In genomic region chr1:40267846-40268245, GRCm38 (mm10) we compare ENCODE assay signal across 12 mouse cellular contexts. TPM values are rescaled to one million over a fixed set of nuclear protein-coding genes. Genes with fewer than 3 reads are reported as not detected.
A peak's percentile ranks its signal among the peaks of the same experiment; 100 is the strongest.
DNase-seq lines count a peak whose midpoint lies in the region; ATAC-seq and TF ChIP-seq lines count a peak whose summit lies in the region.
"Had no signal": no experiment of that assay in that cellular context is flagged by ENCODE, and none has a peak within 500 bp of the region (broad histone marks: within the 10 kb centered on the region; RNA-seq: fewer than 3 reads in every experiment).

No protein-coding gene starts in this region.

- H3K4me3 ChIP-seq in heart, embryonic 10.5 days: no peak overlapping the region
- no peak overlapping the region; the same call in 1 of the 2 replicates for H3K4me3 ChIP-seq in lung, embryonic 16.5 days (ENCODE audit: low read length)
- no peak overlapping the region for H3K4me3 ChIP-seq in limb, embryonic 10.5 days
- no peak overlapping the region for H3K4me3 ChIP-seq in forebrain, postnatal 0 days (ENCODE audit: low read depth, low read length)

- H3K27ac ChIP-seq in heart, embryonic 10.5 days: no peak overlapping the region
- no peak overlapping the region for H3K27ac ChIP-seq in lung, embryonic 16.5 days (ENCODE audit: low read length)
- no peak overlapping the region for H3K27ac ChIP-seq in limb, embryonic 10.5 days
- no peak overlapping the region for H3K27ac ChIP-seq in forebrain, postnatal 0 days (ENCODE audit: low read depth, low read length)

- peak; percentile 43 for DNase-seq in heart, embryonic 10.5 days (ENCODE audit: low spot score)
- DNase-seq in heart, postnatal 4 days: no peak
- no peak for DNase-seq in lung, postnatal 14 days
- DNase-seq in limb, embryonic 10.5 days (ENCODE audit: low spot score): peak; percentile 20
- DNase-seq in testis, postnatal 14 days (ENCODE audit: low spot score): no peak
- no peak for DNase-seq in frontal cortex, postnatal 10 days (ENCODE audit: low spot score in 2 of 2)
- no peak for DNase-seq in forebrain, postnatal 0 days
- DNase-seq: adrenal gland, postnatal 14 days; kidney, adult 8-10 months; layer of hippocampus, postnatal 36 days had no signal

- ATAC-seq in lung, embryonic 16.5 days (ENCODE audit: low read depth): no peak
- no peak for ATAC-seq in forebrain, postnatal 0 days

- no peak overlapping the region for H3K9ac ChIP-seq in lung, embryonic 16.5 days (ENCODE audit: low read length)
- no peak overlapping the region for H3K9ac ChIP-seq in forebrain, postnatal 0 days

- peaks cover 9% of the 10 kb centered on the region for H3K27me3 ChIP-seq in heart, embryonic 10.5 days (ENCODE audit: insufficient read depth, poor library complexity, severe bottlenecking)
- H3K27me3 ChIP-seq in lung, embryonic 16.5 days (ENCODE audit: control insufficient read depth, insufficient read depth, low read depth, low read length): no peaks in the 10 kb centered on the region
- H3K27me3 ChIP-seq in limb, embryonic 10.5 days (ENCODE audit: low read depth, poor library complexity, severe bottlenecking): peaks cover 24% of the 10 kb centered on the region
- H3K27me3 ChIP-seq in forebrain, postnatal 0 days (ENCODE audit: insufficient read depth, low read length): no peaks in the 10 kb centered on the region

- no peaks in the 10 kb centered on the region for H3K36me3 ChIP-seq in heart, embryonic 10.5 days
- no peaks in the 10 kb centered on the region for H3K36me3 ChIP-seq in lung, embryonic 16.5 days (ENCODE audit: control insufficient read depth, insufficient read depth, low read length)
- no peaks in the 10 kb centered on the region for H3K36me3 ChIP-seq in limb, embryonic 10.5 days
- no peaks in the 10 kb centered on the region for H3K36me3 ChIP-seq in forebrain, postnatal 0 days (ENCODE audit: insufficient read depth)

- peaks cover 15% of the 10 kb centered on the region for H3K4me1 ChIP-seq in heart, embryonic 10.5 days
- peaks cover 31% of the 10 kb centered on the region for H3K4me1 ChIP-seq in lung, embryonic 16.5 days (replicated peaks; ENCODE audit: control insufficient read depth, insufficient read depth, low read length)
- peaks cover 13% of the 10 kb centered on the region for H3K4me1 ChIP-seq in limb, embryonic 10.5 days
- peaks cover 9% of the 10 kb centered on the region; the same call in 1 of the 2 replicates for H3K4me1 ChIP-seq in forebrain, postnatal 0 days (ENCODE audit: insufficient read depth)

- peak overlapping the region; percentile 91 for H3K4me2 ChIP-seq in lung, embryonic 16.5 days (ENCODE audit: low read depth, low read length)
- H3K4me2 ChIP-seq in forebrain, postnatal 0 days (ENCODE audit: low read depth): no peak overlapping the region

- WGBS in heart, embryonic 10.5 days: 81% methylated on average over 6 of the region's 6 CpGs
- WGBS in lung, embryonic 16.5 days: 88% methylated on average over 6 of the region's 6 CpGs
- WGBS in limb, embryonic 10.5 days: 77% methylated on average over 6 of the region's 6 CpGs
- WGBS in forebrain, postnatal 0 days: 79% methylated on average over 6 of the region's 6 CpGs

- no peaks in the 10 kb centered on the region for H3K9me3 ChIP-seq in heart, embryonic 10.5 days
- no peaks in the 10 kb centered on the region for H3K9me3 ChIP-seq in lung, embryonic 16.5 days (ENCODE audit: control insufficient read depth, low read length)
- no peaks in the 10 kb centered on the region for H3K9me3 ChIP-seq in limb, embryonic 10.5 days (replicated peaks)
- no peaks in the 10 kb centered on the region for H3K9me3 ChIP-seq in forebrain, postnatal 0 days (ENCODE audit: low read length)

- TF ChIP-seq CTCF in forebrain, postnatal 0 days (IDR thresholded peaks at IDR 0.05; ENCODE audit: low read depth): no peak

RNA-seq across cellular contexts. Expression of gene Il1r1, which starts 43.0 kb away (rescaled TPM):
- 6.3 and 12.9 TPM in 2 replicates for polyA plus RNA-seq in heart, embryonic 10.5 days (2016; fragmentation: Nextera tagmentation; extraction: Ambion mirVana)
- total RNA-seq in heart, postnatal 4 days (2021): 1 to 10 TPM; 9.8 TPM
- polyA plus RNA-seq in lung, embryonic 16.5 days (2015; fragmentation: Nextera tagmentation; extraction: Ambion mirVana): 11.2 and 11.7 TPM in 2 replicates
- polyA plus RNA-seq in limb, embryonic 10.5 days (2016; fragmentation: Nextera tagmentation; extraction: Ambion mirVana): 0.51 and 0.60 TPM in 2 replicates
- 0.38 and 0.90 TPM in 2 replicates for total RNA-seq in forebrain, postnatal 0 days (2014; rRNA removed)
- 0.35 and 0.84 TPM in 2 replicates for polyA plus RNA-seq in forebrain, postnatal 0 days (2015; fragmentation: Nextera tagmentation; extraction: Ambion mirVana)
- total RNA-seq: monocyte, adult 5-6 weeks had no signal

RNA-seq across cellular contexts. Expression of gene Il1rl2, which starts 56.6 kb away (rescaled TPM):
- polyA plus RNA-seq in heart, embryonic 10.5 days (2016; fragmentation: Nextera tagmentation; extraction: Ambion mirVana): 1.8 and 2.3 TPM in 2 replicates
- total RNA-seq in heart, postnatal 4 days (2021): 1 to 10 TPM; 6.2 to 6.8 TPM
- 12.4 and 13.2 TPM in 2 replicates for polyA plus RNA-seq in lung, embryonic 16.5 days (2015; fragmentation: Nextera tagmentation; extraction: Ambion mirVana)
- 1.3 and 1.5 TPM in 2 replicates for polyA plus RNA-seq in limb, embryonic 10.5 days (2016; fragmentation: Nextera tagmentation; extraction: Ambion mirVana)
- total RNA-seq in forebrain, postnatal 0 days (2014; rRNA removed): 0.77 and 1.8 TPM in 2 replicates
- polyA plus RNA-seq in forebrain, postnatal 0 days (2015; fragmentation: Nextera tagmentation; extraction: Ambion mirVana): 0.50 and 0.76 TPM in 2 replicates

Comparison
In these comparisons a context has a peak if more than half of its experiments do, and no peak if none do; other contexts are left out.
1. DNase-seq: peak in heart, embryonic 10.5 days (single experiment) and limb, embryonic 10.5 days (single experiment); none in heart, postnatal 4 days (single experiment), lung, postnatal 14 days (single experiment), testis, postnatal 14 days (single experiment), frontal cortex, postnatal 10 days (0 of 2) and forebrain, postnatal 0 days (single experiment).